Mouse (Mus musculus): ENCODE measurements around the gene Aaed1. TPM values are rescaled to one million over a fixed set of nuclear protein-coding genes. Genes with fewer than 3 reads are reported as not detected.

Aaed1 gene
- polyA plus RNA-seq, 1 experiment, result 8.3 TPM

GRCm38 (mm10) chr13:64268384-64268783, 44.1 kb downstream of the Aaed1 start:
- Histone ChIP-seq H3K4me3 (ENCODE audit: insufficient read depth, poor library complexity, severe bottlenecking) (no peak overlapping the region), H3K79me2 (ENCODE audit: control insufficient read depth, insufficient read depth) (peaks cover 57% of the 10 kb centered on the region), H3K79me3 (ENCODE audit: low read depth) (peaks cover 9% of the 10 kb centered on the region), H3K27me3 (ENCODE audit: control insufficient read depth, insufficient read depth, insufficient read length) (no peaks in the 10 kb centered on the region), H3ac (ENCODE audit: control insufficient read depth, insufficient read length, low read depth) (no peak overlapping the region), H3K36me3 (ENCODE audit: control insufficient read depth, insufficient read depth) (no peaks in the 10 kb centered on the region)
- no peak for TF ChIP-seq MAX (IDR thresholded peaks at IDR 0.05)
- TF ChIP-seq FOSL1 (IDR thresholded peaks at IDR 0.05; ENCODE audit: insufficient read depth, low read length, poor library complexity, severe bottlenecking), result no peak
- no peak for TF ChIP-seq MYOD1 (IDR thresholded peaks at IDR 0.05; ENCODE audit: control insufficient read depth, insufficient read length, low read depth)
- TF ChIP-seq CEBPB (IDR thresholded peaks at IDR 0.05; ENCODE audit: low read depth), result no peak
- TF ChIP-seq MYOG (IDR thresholded peaks at IDR 0.05; ENCODE audit: control insufficient read depth, extremely low read depth, insufficient read length), result no peak
- no peak for TF ChIP-seq USF1 (IDR thresholded peaks at IDR 0.05; ENCODE audit: low read depth)
- TF ChIP-seq CTCF (IDR thresholded peaks at IDR 0.05; ENCODE audit: control insufficient read depth, insufficient read depth, insufficient read length), result no peak

- Histone ChIP-seq H3K4me3 (ENCODE audit: insufficient read depth, poor library complexity, severe bottlenecking) (no peak overlapping the region), H3K36me3 (ENCODE audit: control insufficient read depth, insufficient read depth) (no peaks in the 10 kb centered on the region), H3ac (ENCODE audit: control insufficient read depth, insufficient read length, low read depth) (no peak overlapping the region), H3K79me2 (ENCODE audit: control insufficient read depth, insufficient read depth) (peaks cover 62% of the 10 kb centered on the region), H3K79me3 (ENCODE audit: low read depth) (peaks cover 9% of the 10 kb centered on the region), H3K27me3 (ENCODE audit: control insufficient read depth, insufficient read depth, insufficient read length) (no peaks in the 10 kb centered on the region)
- TF ChIP-seq CEBPB (IDR thresholded peaks at IDR 0.05; ENCODE audit: low read depth) (no peak), MYOG (IDR thresholded peaks at IDR 0.05; ENCODE audit: control insufficient read depth, extremely low read depth, insufficient read length) (no peak), MYOD1 (IDR thresholded peaks at IDR 0.05; ENCODE audit: control insufficient read depth, insufficient read length, low read depth) (no peak), MAX (IDR thresholded peaks at IDR 0.05) (no peak), CTCF (IDR thresholded peaks at IDR 0.05; ENCODE audit: control insufficient read depth, insufficient read depth, insufficient read length) (no peak), USF1 (IDR thresholded peaks at IDR 0.05; ENCODE audit: low read depth) (no peak), FOSL1 (IDR thresholded peaks at IDR 0.05; ENCODE audit: insufficient read depth, low read length, poor library complexity, severe bottlenecking) (no peak)
These were observed 45.4 kb downstream of the Aaed1 start for GRCm38 (mm10) chr13:64267151-64267550.

- peaks cover 55% of the 10 kb centered on the region for H3K79me2 ChIP-seq (ENCODE audit: control insufficient read depth, insufficient read depth)
- H3K79me3 ChIP-seq (ENCODE audit: low read depth), result peaks cover 4% of the 10 kb centered on the region
- no peaks in the 10 kb centered on the region for H3K36me3 ChIP-seq (ENCODE audit: control insufficient read depth, insufficient read depth)
- no peaks in the 10 kb centered on the region for H3K27me3 ChIP-seq (ENCODE audit: control insufficient read depth, insufficient read depth, insufficient read length)
- no peak for TF ChIP-seq MYOG (IDR thresholded peaks at IDR 0.05; ENCODE audit: control insufficient read depth, extremely low read depth, insufficient read length)
- no peak for TF ChIP-seq MAX (IDR thresholded peaks at IDR 0.05)
- TF ChIP-seq USF1 (IDR thresholded peaks at IDR 0.05; ENCODE audit: low read depth), result no peak
- TF ChIP-seq CTCF (IDR thresholded peaks at IDR 0.05; ENCODE audit: control insufficient read depth, insufficient read depth, insufficient read length), result no peak
- no peak for TF ChIP-seq CEBPB (IDR thresholded peaks at IDR 0.05; ENCODE audit: low read depth)
- no peak for TF ChIP-seq MYOD1 (IDR thresholded peaks at IDR 0.05; ENCODE audit: control insufficient read depth, insufficient read length, low read depth)
- TF ChIP-seq FOSL1 (IDR thresholded peaks at IDR 0.05; ENCODE audit: insufficient read depth, low read length, poor library complexity, severe bottlenecking), result no peak
- H3ac ChIP-seq (ENCODE audit: control insufficient read depth, insufficient read length, low read depth), result no peak overlapping the region
- no peak overlapping the region for H3K4me3 ChIP-seq (ENCODE audit: insufficient read depth, poor library complexity, severe bottlenecking)
These were observed 47.9 kb downstream of the Aaed1 start for GRCm38 (mm10) chr13:64264586-64264985.

- no peaks in the 10 kb centered on the region for H3K27me3 ChIP-seq (ENCODE audit: control insufficient read depth, insufficient read depth, insufficient read length)
- H3ac ChIP-seq (ENCODE audit: control insufficient read depth, insufficient read length, low read depth), result no peak overlapping the region
- H3K36me3 ChIP-seq (ENCODE audit: control insufficient read depth, insufficient read depth), result no peaks in the 10 kb centered on the region
- TF ChIP-seq CTCF (IDR thresholded peaks at IDR 0.05; ENCODE audit: control insufficient read depth, insufficient read depth, insufficient read length) (no peak), USF1 (IDR thresholded peaks at IDR 0.05; ENCODE audit: low read depth) (no peak), MYOD1 (IDR thresholded peaks at IDR 0.05; ENCODE audit: control insufficient read depth, insufficient read length, low read depth) (no peak), MAX (IDR thresholded peaks at IDR 0.05) (no peak), FOSL1 (IDR thresholded peaks at IDR 0.05; ENCODE audit: insufficient read depth, low read length, poor library complexity, severe bottlenecking) (no peak), MYOG (IDR thresholded peaks at IDR 0.05; ENCODE audit: control insufficient read depth, extremely low read depth, insufficient read length) (no peak), CEBPB (IDR thresholded peaks at IDR 0.05; ENCODE audit: low read depth) (no peak)
- H3K79me2 ChIP-seq (ENCODE audit: control insufficient read depth, insufficient read depth), result peaks cover 60% of the 10 kb centered on the region
- H3K4me3 ChIP-seq (ENCODE audit: insufficient read depth, poor library complexity, severe bottlenecking), result no peak overlapping the region
- H3K79me3 ChIP-seq (ENCODE audit: low read depth), result peaks cover 12% of the 10 kb centered on the region
These were observed 52.6 kb downstream of the Aaed1 start for GRCm38 (mm10) chr13:64259903-64260302.

- TF ChIP-seq USF1 (IDR thresholded peaks at IDR 0.05; ENCODE audit: low read depth) (no peak), MYOG (IDR thresholded peaks at IDR 0.05; ENCODE audit: control insufficient read depth, extremely low read depth, insufficient read length) (no peak), MAX (IDR thresholded peaks at IDR 0.05) (no peak), FOSL1 (IDR thresholded peaks at IDR 0.05; ENCODE audit: insufficient read depth, low read length, poor library complexity, severe bottlenecking) (no peak), CTCF (IDR thresholded peaks at IDR 0.05; ENCODE audit: control insufficient read depth, insufficient read depth, insufficient read length) (no peak), MYOD1 (IDR thresholded peaks at IDR 0.05; ENCODE audit: control insufficient read depth, insufficient read length, low read depth) (no peak), CEBPB (IDR thresholded peaks at IDR 0.05; ENCODE audit: low read depth) (no peak)
- peaks cover 62% of the 10 kb centered on the region for H3K79me2 ChIP-seq (ENCODE audit: control insufficient read depth, insufficient read depth)
- no peaks in the 10 kb centered on the region for H3K36me3 ChIP-seq (ENCODE audit: control insufficient read depth, insufficient read depth)
- no peak overlapping the region for H3ac ChIP-seq (ENCODE audit: control insufficient read depth, insufficient read length, low read depth)
- H3K4me3 ChIP-seq (ENCODE audit: insufficient read depth, poor library complexity, severe bottlenecking), result no peak overlapping the region
- peaks cover 15% of the 10 kb centered on the region for H3K79me3 ChIP-seq (ENCODE audit: low read depth)
- no peaks in the 10 kb centered on the region for H3K27me3 ChIP-seq (ENCODE audit: control insufficient read depth, insufficient read depth, insufficient read length)
These were observed 54.0 kb downstream of the Aaed1 start for GRCm38 (mm10) chr13:64258516-64258821.

Data from C2C12 (cell line).